Mouse (Mus musculus): Measurements from ENCODE around the gene Vmn1r178.
"Not testable (repeated sequence)": the region's sequence is repeated elsewhere in the genome, so short reads cannot be mapped to it uniquely, and the experiment has no call there.

The Vmn1r178 gene

GRCm38 (mm10) chr7:23891709-23892108, at the start of gene Vmn1r178:
Vmn1r178 (plus strand) TSS chr7:23892009.
- DNase-seq (ENCODE audit: low read depth, low spot score), result no peak

- DNase-seq (ENCODE audit: low read depth, low spot score), result not testable (repeated sequence)
These were observed 25.5 kb upstream of the Vmn1r178 start, which contains the start of gene Vmn1r177 for GRCm38 (mm10) chr7:23866349-23866748. Vmn1r177 (minus strand) TSS chr7:23866449.

GRCm38 (mm10) chr7:23876918-23877317, 14.9 kb upstream of the Vmn1r178 start:
- not testable (repeated sequence) for DNase-seq (ENCODE audit: low read depth, low spot score)

- no peak for DNase-seq (ENCODE audit: low read depth, low spot score)
These were observed 34.9 kb downstream of the Vmn1r178 start, which contains the start of gene Vmn1r179 for GRCm38 (mm10) chr7:23926678-23927077. Vmn1r179 (plus strand) TSS chr7:23926978.

Measured in R1 (cell line).